Mouse (Mus musculus): ENCODE data around the gene Zfp420.

DNA sequence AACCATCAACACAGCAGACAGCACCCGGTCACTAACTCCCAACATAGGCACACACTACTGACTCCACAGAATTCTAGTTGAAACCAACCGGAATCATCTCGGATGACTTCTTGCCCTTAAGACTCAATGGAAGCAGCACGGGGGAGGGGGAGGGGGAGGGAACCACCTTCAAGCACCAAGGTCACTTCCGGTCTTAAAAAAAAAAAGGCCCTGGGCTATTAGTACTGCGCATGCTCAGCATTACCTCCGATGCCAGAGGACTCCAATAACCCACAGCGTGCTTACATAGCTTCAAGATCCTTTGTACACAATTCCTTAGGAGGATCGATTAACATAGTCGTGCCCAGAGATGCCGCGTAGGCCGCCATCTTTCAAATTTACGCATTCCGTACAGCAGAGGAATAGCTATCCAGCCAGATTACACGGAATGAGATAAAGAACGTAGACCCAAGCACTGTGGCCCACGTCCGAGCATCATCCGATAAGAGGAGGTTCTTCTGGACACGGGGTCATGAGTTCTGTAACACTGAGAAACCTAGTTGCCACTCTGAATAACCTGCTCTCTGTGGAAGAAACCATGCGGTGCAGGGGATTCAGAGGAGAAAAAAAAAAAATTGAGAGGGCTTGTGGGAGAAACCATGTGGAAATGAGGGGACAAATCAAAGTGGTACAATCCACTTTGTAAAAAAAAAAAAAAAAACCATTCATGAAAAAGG is 46.3 kb downstream of the Zfp420 start, which contains the start of gene Zfp27:
- no peak for TF ChIP-seq TCF12 (IDR thresholded peaks at IDR 0.05; ENCODE audit: insufficient read depth, poor library complexity, severe bottlenecking)
- TF ChIP-seq POLR2A (IDR thresholded peaks at IDR 0.05; ENCODE audit: insufficient read length, low read depth): peak; percentile 50
